Mouse (Mus musculus): ENCODE data around the gene Lyl1.
"Not testable (repeated sequence)": the region's sequence is repeated elsewhere in the genome, so short reads cannot be mapped to it uniquely, and the experiment has no call there.

Lyl1 gene

GRCm38 (mm10) chr8:84668731-84669485 is 32.3 kb upstream of the Lyl1 start:
- in situ Hi-C loops (cut with MboI): no loop called here

- in situ Hi-C loops (cut with MboI): not testable (repeated sequence)
Measured at GRCm38 (mm10) chr8:84670295-84671006, 30.8 kb upstream of the Lyl1 start.

GRCm38 (mm10) chr8:84677305-84677704 is 24.0 kb upstream of the Lyl1 start:
- in situ Hi-C loops (cut with MboI): no loop called here

- in situ Hi-C loops (cut with MboI): no loop called here
Measured at GRCm38 (mm10) chr8:84681476-84681875, 19.8 kb upstream of the Lyl1 start.

GRCm38 (mm10) chr8:84682257-84682656 is 19.0 kb upstream of the Lyl1 start:
- in situ Hi-C loops (cut with MboI): no loop called here

- in situ Hi-C loops (cut with MboI): no loop called here
Measured at GRCm38 (mm10) chr8:84684537-84684936, 16.7 kb upstream of the Lyl1 start.

GRCm38 (mm10) chr8:84686191-84687002 is 14.9 kb upstream of the Lyl1 start, which contains the start of gene Trmt1:
Gene Trmt1, plus strand, starts transcription at chr8:84686307.
- in situ Hi-C loops (cut with MboI): no loop called here

- in situ Hi-C loops (cut with MboI): no loop called here
Measured at GRCm38 (mm10) chr8:84687003-84687704, 14.1 kb upstream of the Lyl1 start.

GRCm38 (mm10) chr8:84687705-84688100 is 13.6 kb upstream of the Lyl1 start, which contains the start of gene Nacc1:
Gene Nacc1, minus strand, starts transcription at chr8:84687862.
- in situ Hi-C loops (cut with MboI): no loop called here

GRCm38 (mm10) chr8:84689091-84689915 is 12.0 kb upstream of the Lyl1 start:
- in situ Hi-C loops (cut with MboI): no loop called here

- in situ Hi-C loops (cut with MboI): no loop called here
Measured at GRCm38 (mm10) chr8:84693332-84693731, 7.9 kb upstream of the Lyl1 start.

- in situ Hi-C loops (cut with MboI): no loop called here
Measured at GRCm38 (mm10) chr8:84695140-84695539, 6.1 kb upstream of the Lyl1 start.

GRCm38 (mm10) chr8:84697166-84698130 is 3.8 kb upstream of the Lyl1 start:
- in situ Hi-C loops (cut with MboI): no loop called here

- in situ Hi-C loops (cut with MboI): no loop called here
Measured at GRCm38 (mm10) chr8:84698288-84698687, 3.0 kb upstream of the Lyl1 start.

- in situ Hi-C loops (cut with MboI): no loop called here
Measured at GRCm38 (mm10) chr8:84698929-84699401, 2.3 kb upstream of the Lyl1 start.

GRCm38 (mm10) chr8:84699861-84700322 is 1.4 kb upstream of the Lyl1 start:
- in situ Hi-C loops (cut with MboI): no loop called here

GRCm38 (mm10) chr8:84700526-84700925 is 731 bp upstream of the Lyl1 start:
- in situ Hi-C loops (cut with MboI): no loop called here

- in situ Hi-C loops (cut with MboI): no loop called here
Measured at GRCm38 (mm10) chr8:84702561-84702960, 1.3 kb downstream of the Lyl1 start.

GRCm38 (mm10) chr8:84702963-84703465 is 1.8 kb downstream of the Lyl1 start:
- in situ Hi-C loops (cut with MboI): no loop called here

Data from mature B cell (primary cell).